In the genomic region with DNA sequence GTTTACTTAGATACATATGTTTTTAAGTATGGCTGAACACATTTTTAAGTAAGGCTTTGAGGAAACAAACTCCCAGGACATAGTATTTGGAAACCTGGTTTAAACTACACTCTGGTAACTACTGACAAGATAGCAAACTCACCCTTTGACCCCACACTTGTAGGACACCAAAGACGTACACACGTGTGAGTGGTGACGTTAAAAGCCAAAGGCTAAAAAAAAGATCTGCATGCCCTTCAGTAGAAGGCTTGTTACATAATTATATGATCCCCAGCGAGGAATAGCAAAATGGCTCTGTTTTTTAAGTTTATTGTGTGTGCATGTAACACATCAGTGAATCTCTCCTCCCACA, we compare ENCODE assay signal across 25 mouse cellular contexts.
"Had no signal": no experiment of that assay in that cellular context is flagged by ENCODE, and none has a peak within 500 bp of the region (broad histone marks: within the 10 kb centered on the region; RNA-seq: fewer than 3 reads in every experiment).

No protein-coding gene starts in this region.

- ATAC-seq: hindbrain, embryonic 16.5 days; intestine, embryonic 15.5 days; intestine, postnatal 0 days had no signal

- H3K9ac ChIP-seq: heart, embryonic 12.5 days; hindbrain, embryonic 12.5 days; hindbrain, embryonic 14.5 days; intestine, embryonic 15.5 days; limb, embryonic 13.5 days; limb, embryonic 15.5 days had no signal

- H3K36me3 ChIP-seq: heart, embryonic 10.5 days; heart, embryonic 12.5 days; hindbrain, embryonic 10.5 days; hindbrain, embryonic 12.5 days; intestine, embryonic 15.5 days; limb, embryonic 13.5 days; limb, embryonic 15.5 days had no signal

- H3K4me2 ChIP-seq: heart, embryonic 12.5 days; hindbrain, embryonic 12.5 days; hindbrain, embryonic 14.5 days; intestine, embryonic 15.5 days; limb, embryonic 13.5 days; limb, embryonic 15.5 days had no signal

- H3K27ac ChIP-seq: gastrocnemius, adult 2 months; heart, embryonic 10.5 days; hindbrain, embryonic 10.5 days; hindbrain, embryonic 12.5 days; hindbrain, embryonic 14.5 days; intestine, embryonic 15.5 days; layer of hippocampus, adult 2 months; limb, embryonic 13.5 days; limb, embryonic 15.5 days had no signal

- H3K27me3 ChIP-seq: hindbrain, embryonic 12.5 days; intestine, embryonic 15.5 days; limb, embryonic 13.5 days; limb, embryonic 15.5 days had no signal

- H3K4me3 ChIP-seq: gastrocnemius, adult 2 months; heart, embryonic 10.5 days; heart, embryonic 12.5 days; hindbrain, embryonic 10.5 days; hindbrain, embryonic 12.5 days; intestine, embryonic 15.5 days; layer of hippocampus, adult 2 months; limb, embryonic 13.5 days; limb, embryonic 15.5 days had no signal

- H3K9me3 ChIP-seq: heart, embryonic 10.5 days; heart, embryonic 12.5 days; hindbrain, embryonic 10.5 days; hindbrain, embryonic 12.5 days; intestine, embryonic 15.5 days; limb, embryonic 13.5 days; limb, embryonic 15.5 days had no signal

- DNase-seq: gastrocnemius, adult 2 months; gastrocnemius, postnatal 10 days; gastrocnemius, postnatal 25 days; heart, adult 18-20 months; heart, postnatal 10 days; heart, postnatal 4 days; kidney, adult 18-20 months; kidney, adult 9 months; kidney, postnatal 10 days; kidney, postnatal 25 days; kidney, postnatal 4 days; layer of hippocampus, adult 9-11 months; layer of hippocampus, postnatal 36 days; left cerebral cortex, postnatal 4 days had no signal
